ENCODE assay signal across 9 mouse cellular contexts in genomic region chr7:30492765-30493164, GRCm38 (mm10). TPM values are rescaled to one million over a fixed set of nuclear protein-coding genes. Genes with fewer than 3 reads are reported as not detected.
DNase-seq lines count a peak whose midpoint lies in the region; ATAC-seq and TF ChIP-seq lines count a peak whose summit lies in the region.
"Had no signal": no experiment of that assay in that cellular context is flagged by ENCODE, and none has a peak within 500 bp of the region (broad histone marks: within the 10 kb centered on the region; RNA-seq: fewer than 3 reads in every experiment).

No protein-coding gene starts in this region.

- ATAC-seq in neural tube, embryonic 15.5 days (ENCODE audit: low FRiP score) = no peak
- 0 out of 2 replicates have a peak, but pooled peaks have one; percentile 26 for ATAC-seq in forebrain, embryonic 14.5 days
- ATAC-seq in kidney, postnatal 0 days (replicated peaks; ENCODE audit: low FRiP score, low read depth) = 0 out of 2 replicates have a peak, but pooled peaks have one; percentile 5
- ATAC-seq in liver, embryonic 12.5 days = no peak; the same call in 1 of the 2 replicates

- TF ChIP-seq POLR2A in brain, embryonic 14.5 days (IDR thresholded peaks at IDR 0.05; ENCODE audit: borderline replicate concordance, extremely low read depth, insufficient read depth, insufficient read length, poor library complexity, severe bottlenecking) = no peak

- TF ChIP-seq CTCF in brain, embryonic 14.5 days (IDR thresholded peaks at IDR 0.05; ENCODE audit: borderline replicate concordance, extremely low read depth, insufficient read depth, insufficient read length) = peak; percentile 77; the same call in 1 of the 2 replicates
- TF ChIP-seq CTCF in kidney, postnatal 0 days (IDR thresholded peaks at IDR 0.05; ENCODE audit: low read depth) = peak; percentile 83

- H3K4me3 ChIP-seq in neural tube, embryonic 15.5 days (replicated peaks) = no peak overlapping the region
- H3K4me3 ChIP-seq in forebrain, embryonic 14.5 days (ENCODE audit: low read depth, low read length) = no peak overlapping the region
- H3K4me3 ChIP-seq in kidney, postnatal 0 days (replicated peaks; ENCODE audit: low read depth, low read length) = no peak overlapping the region
- H3K4me3 ChIP-seq in liver, embryonic 12.5 days = no peak overlapping the region
- H3K4me3 ChIP-seq: heart, embryonic 13.5 days had no signal

- DNase-seq in neural tube, embryonic 10.5 days (ENCODE audit: extremely low spot score, low spot score) = peak; percentile 80
- DNase-seq in brain, embryonic 14.5 days (ENCODE audit: low read depth) = peak; percentile 86
- DNase-seq in forebrain, embryonic 14.5 days (ENCODE audit: low spot score) = peak; percentile 89
- DNase-seq in kidney, postnatal 0 days (ENCODE audit: low spot score) = peak; percentile 72
- DNase-seq in retina, postnatal 1 day = peak; percentile 77
- DNase-seq in urinary bladder, adult 2 months (ENCODE audit: low spot score) = peak; percentile 36

- H3K27me3 ChIP-seq in neural tube, embryonic 15.5 days (replicated peaks) = no peaks in the 10 kb centered on the region; the same call in 1 of the 2 replicates
- H3K27me3 ChIP-seq in forebrain, embryonic 14.5 days (replicated peaks; ENCODE audit: control insufficient read depth, insufficient read depth, low read length) = no peaks in the 10 kb centered on the region
- no peaks in the 10 kb centered on the region for H3K27me3 ChIP-seq in kidney, postnatal 0 days (ENCODE audit: insufficient read depth, low read length)
- H3K27me3 ChIP-seq in liver, embryonic 12.5 days (replicated peaks) = peaks cover 13% of the 10 kb centered on the region; the same call in 1 of the 2 replicates

- no peak overlapping the region for H3K4me2 ChIP-seq in neural tube, embryonic 15.5 days
- no peak overlapping the region for H3K4me2 ChIP-seq in forebrain, embryonic 14.5 days (ENCODE audit: low read length)
- no peak overlapping the region for H3K4me2 ChIP-seq in kidney, postnatal 0 days (ENCODE audit: low read length)
- H3K4me2 ChIP-seq in liver, embryonic 12.5 days = 0 out of 2 replicates have a peak overlapping the region, but pooled peaks have one; percentile 14
- H3K4me2 ChIP-seq: heart, embryonic 13.5 days had no signal

- WGBS in neural tube, embryonic 15.5 days = 15% methylated on average over 4 of the region's 4 CpGs
- WGBS in forebrain, embryonic 14.5 days = 11% methylated on average over 4 of the region's 4 CpGs
- 21% methylated on average over 4 of the region's 4 CpGs for WGBS in kidney, postnatal 0 days
- 16% methylated on average over 4 of the region's 4 CpGs for WGBS in liver, embryonic 12.5 days (ENCODE audit: insufficient replicate concordance)

- H3K36me3 ChIP-seq in neural tube, embryonic 15.5 days = no peaks in the 10 kb centered on the region
- H3K36me3 ChIP-seq in forebrain, embryonic 14.5 days (ENCODE audit: control insufficient read depth, insufficient read depth, low read length) = no peaks in the 10 kb centered on the region
- no peaks in the 10 kb centered on the region for H3K36me3 ChIP-seq in kidney, postnatal 0 days (ENCODE audit: insufficient read depth, low read length)
- no peaks in the 10 kb centered on the region for H3K36me3 ChIP-seq in liver, embryonic 12.5 days
- H3K36me3 ChIP-seq: heart, embryonic 13.5 days had no signal

- H3K4me1 ChIP-seq in neural tube, embryonic 15.5 days = no peaks in the 10 kb centered on the region
- H3K4me1 ChIP-seq in forebrain, embryonic 14.5 days (ENCODE audit: control insufficient read depth, insufficient read depth, low read length) = no peaks in the 10 kb centered on the region
- no peaks in the 10 kb centered on the region for H3K4me1 ChIP-seq in kidney, postnatal 0 days (replicated peaks; ENCODE audit: insufficient read depth, low read length)
- H3K4me1 ChIP-seq in liver, embryonic 12.5 days = no peaks in the 10 kb centered on the region
- H3K4me1 ChIP-seq: heart, embryonic 13.5 days had no signal

- H3K27ac ChIP-seq in neural tube, embryonic 15.5 days (replicated peaks) = no peak overlapping the region
- H3K27ac ChIP-seq in forebrain, embryonic 14.5 days (ENCODE audit: low read depth, low read length) = no peak overlapping the region
- no peak overlapping the region for H3K27ac ChIP-seq in kidney, postnatal 0 days
- H3K27ac ChIP-seq in liver, embryonic 12.5 days = peak overlapping the region; percentile 45; the same call in 1 of the 2 replicates
- H3K27ac ChIP-seq: heart, embryonic 13.5 days had no signal

- no peak overlapping the region for H3K9ac ChIP-seq in neural tube, embryonic 15.5 days (replicated peaks)
- no peak overlapping the region for H3K9ac ChIP-seq in forebrain, embryonic 14.5 days (ENCODE audit: low read length)
- H3K9ac ChIP-seq in kidney, postnatal 0 days (ENCODE audit: low read depth, low read length) = no peak overlapping the region
- no peak overlapping the region for H3K9ac ChIP-seq in liver, embryonic 12.5 days
- H3K9ac ChIP-seq: heart, embryonic 13.5 days had no signal

- H3K9me3 ChIP-seq in neural tube, embryonic 15.5 days (replicated peaks) = no peaks in the 10 kb centered on the region
- H3K9me3 ChIP-seq in forebrain, embryonic 14.5 days (replicated peaks; ENCODE audit: control insufficient read depth, low read length) = no peaks in the 10 kb centered on the region
- H3K9me3 ChIP-seq in kidney, postnatal 0 days (replicated peaks; ENCODE audit: low read length) = no peaks in the 10 kb centered on the region
- no peaks in the 10 kb centered on the region for H3K9me3 ChIP-seq in liver, embryonic 12.5 days (replicated peaks)
- H3K9me3 ChIP-seq: heart, embryonic 13.5 days had no signal

RNA-seq across cellular contexts. Expression of gene Prodh2, which starts 0.7 kb away (rescaled TPM):
- 0.42 TPM in 1 of 2 replicates, not detected in the other for polyA plus RNA-seq in neural tube, embryonic 15.5 days (2015; fragmentation: Nextera tagmentation; extraction: Ambion mirVana)
- 0.05 and 0.26 TPM in 2 replicates for polyA plus RNA-seq in brain, embryonic 14.5 days (2012; rRNA removed)
- not detected in 2 replicates for polyA plus RNA-seq in forebrain, embryonic 14.5 days (2014; fragmentation: Nextera tagmentation; extraction: Ambion mirVana)
- 22.9 and 34.1 TPM in 2 replicates for polyA plus RNA-seq in kidney, postnatal 0 days (2015; fragmentation: Nextera tagmentation; extraction: Ambion mirVana)
- 21.1 and 22.3 TPM in 2 replicates for polyA plus RNA-seq in liver, embryonic 12.5 days (2016; fragmentation: Nextera tagmentation; extraction: Ambion mirVana)
- polyA plus RNA-seq in urinary bladder, adult 2 months (2012; rRNA removed) = not detected in 2 replicates

RNA-seq across cellular contexts. Expression of gene Nphs1, which starts 34.6 kb away (rescaled TPM):
- 0.14 and 0.23 TPM in 2 replicates for polyA plus RNA-seq in neural tube, embryonic 15.5 days (2015; fragmentation: Nextera tagmentation; extraction: Ambion mirVana)
- 1.2 and 3.2 TPM in 2 replicates for polyA plus RNA-seq in brain, embryonic 14.5 days (2012; rRNA removed)
- polyA plus RNA-seq in forebrain, embryonic 14.5 days (2014; fragmentation: Nextera tagmentation; extraction: Ambion mirVana) = 0.10 TPM in 1 of 2 replicates, not detected in the other
- polyA plus RNA-seq in kidney, postnatal 0 days (2015; fragmentation: Nextera tagmentation; extraction: Ambion mirVana) = 3.8 and 4.3 TPM in 2 replicates
- 0.14 and 0.18 TPM in 2 replicates for polyA plus RNA-seq in liver, embryonic 12.5 days (2016; fragmentation: Nextera tagmentation; extraction: Ambion mirVana)
- not detected in 2 replicates for polyA plus RNA-seq in urinary bladder, adult 2 months (2012; rRNA removed)

RNA-seq across cellular contexts. Expression of gene Kirrel2, which starts 35.3 kb away (rescaled TPM):
- polyA plus RNA-seq in neural tube, embryonic 15.5 days (2015; fragmentation: Nextera tagmentation; extraction: Ambion mirVana) = 0.15 and 0.36 TPM in 2 replicates
- polyA plus RNA-seq in brain, embryonic 14.5 days (2012; rRNA removed) = 0.85 and 3.3 TPM in 2 replicates
- 0.65 and 0.79 TPM in 2 replicates for polyA plus RNA-seq in forebrain, embryonic 14.5 days (2014; fragmentation: Nextera tagmentation; extraction: Ambion mirVana)
- 0.65 and 1.5 TPM in 2 replicates for polyA plus RNA-seq in kidney, postnatal 0 days (2015; fragmentation: Nextera tagmentation; extraction: Ambion mirVana)
- polyA plus RNA-seq in liver, embryonic 12.5 days (2016; fragmentation: Nextera tagmentation; extraction: Ambion mirVana) = 0.05 and 0.17 TPM in 2 replicates
- not detected in 2 replicates for polyA plus RNA-seq in urinary bladder, adult 2 months (2012; rRNA removed)

RNA-seq across cellular contexts. Expression of gene Arhgap33, which starts 42.1 kb away (rescaled TPM):
- 78.7 and 91.1 TPM in 2 replicates for polyA plus RNA-seq in neural tube, embryonic 15.5 days (2015; fragmentation: Nextera tagmentation; extraction: Ambion mirVana)
- 241 and 276 TPM in 2 replicates for polyA plus RNA-seq in brain, embryonic 14.5 days (2012; rRNA removed)
- 63.5 and 98.4 TPM in 2 replicates for polyA plus RNA-seq in forebrain, embryonic 14.5 days (2014; fragmentation: Nextera tagmentation; extraction: Ambion mirVana)
- polyA plus RNA-seq in kidney, postnatal 0 days (2015; fragmentation: Nextera tagmentation; extraction: Ambion mirVana) = 4.2 TPM in 2 replicates
- 4.0 and 4.8 TPM in 2 replicates for polyA plus RNA-seq in liver, embryonic 12.5 days (2016; fragmentation: Nextera tagmentation; extraction: Ambion mirVana)
- polyA plus RNA-seq in urinary bladder, adult 2 months (2012; rRNA removed) = 6.9 and 7.7 TPM in 2 replicates

RNA-seq across cellular contexts. Expression of gene Aplp1, which starts 47.4 kb away (rescaled TPM):
- polyA plus RNA-seq in neural tube, embryonic 15.5 days (2015; fragmentation: Nextera tagmentation; extraction: Ambion mirVana) = 577 and 709 TPM in 2 replicates
- polyA plus RNA-seq in brain, embryonic 14.5 days (2012; rRNA removed) = 571 and 616 TPM in 2 replicates
- polyA plus RNA-seq in forebrain, embryonic 14.5 days (2014; fragmentation: Nextera tagmentation; extraction: Ambion mirVana) = 467 and 579 TPM in 2 replicates
- polyA plus RNA-seq in kidney, postnatal 0 days (2015; fragmentation: Nextera tagmentation; extraction: Ambion mirVana) = 24.1 and 25.4 TPM in 2 replicates
- polyA plus RNA-seq in liver, embryonic 12.5 days (2016; fragmentation: Nextera tagmentation; extraction: Ambion mirVana) = 7.5 and 8.2 TPM in 2 replicates
- 4.2 and 4.5 TPM in 2 replicates for polyA plus RNA-seq in urinary bladder, adult 2 months (2012; rRNA removed)

Comparison
In these comparisons a context has a peak if more than half of its experiments do, and no peak if none do; other contexts are left out.
1. DNase-seq: peak in every context shown above with its lines; median percentile 89 in forebrain, embryonic 14.5 days; 86 in brain, embryonic 14.5 days; 80 in neural tube, embryonic 10.5 days; 77 in retina, postnatal 1 day; 72 in kidney, postnatal 0 days; 36 in urinary bladder, adult 2 months.
2. ATAC-seq: peak in forebrain, embryonic 14.5 days (single experiment) and kidney, postnatal 0 days (single experiment); none in neural tube, embryonic 15.5 days (single experiment) and liver, embryonic 12.5 days (single experiment).
3. RNA of gene Prodh2, which starts 0.7 kb away (polyA plus RNA-seq): 22.9 to 34.1 TPM in kidney, postnatal 0 days and 21.1 to 22.3 TPM in liver, embryonic 12.5 days; 0.42 TPM in neural tube, embryonic 15.5 days, 0.05 to 0.26 TPM in brain, embryonic 14.5 days, not detected in forebrain, embryonic 14.5 days and not detected in urinary bladder, adult 2 months; every median in the first group is over 10 times any median in the second.